Mouse (Mus musculus) natural killer cell, adult 2 months (primary cell): ENCODE measurements at regions not wholly inside any gene's neighbourhood (a gene's known extent, or its start where the extent isn't known, plus 50 kb on each side); places are given as distances from the start of the nearest gene placed in this dataset.

Experiments used
- DNase-seq, 2 experiments: peaks; one replicate each; pipeline ENCODE4 v3.0.0; 2022; ENCODE audit warnings: low spot score in 2 of 2

GRCm38 (mm10) chr12:70628384-70629365 is 175.8 kb downstream of the Tmx1 start:
- DNase-seq: no peak

GRCm38 (mm10) chr12:70629371-70629770 is 176.5 kb downstream of the Tmx1 start:
- no peak for DNase-seq

GRCm38 (mm10) chr12:70631281-70631680 is 178.4 kb downstream of the Tmx1 start:
- no peak for DNase-seq

- DNase-seq: no peak
These were observed 180.3 kb downstream of the Tmx1 start for GRCm38 (mm10) chr12:70633194-70633593.

GRCm38 (mm10) chr12:70633622-70634365 is 180.9 kb downstream of the Tmx1 start:
- DNase-seq: no peak

GRCm38 (mm10) chr12:70635997-70636396 is 183.1 kb downstream of the Tmx1 start:
- no peak for DNase-seq

- no peak for DNase-seq
These were observed 185.1 kb upstream of the Frmd6 start for GRCm38 (mm10) chr12:70640186-70640585.

GRCm38 (mm10) chr12:70644910-70645309 is 180.4 kb upstream of the Frmd6 start:
- no peak for DNase-seq

- DNase-seq: no peak
These were observed 179.9 kb upstream of the Frmd6 start for GRCm38 (mm10) chr12:70645407-70645806.

GRCm38 (mm10) chr12:70647516-70647915 is 177.8 kb upstream of the Frmd6 start:
- DNase-seq: no peak

GRCm38 (mm10) chr12:70648179-70648811 is 177.0 kb upstream of the Frmd6 start:
- DNase-seq: no peak

GRCm38 (mm10) chr12:70648812-70649188 is 176.5 kb upstream of the Frmd6 start:
- no peak for DNase-seq

GRCm38 (mm10) chr12:70649691-70650090 is 175.6 kb upstream of the Frmd6 start:
- DNase-seq: no peak

GRCm38 (mm10) chr12:70650470-70650869 is 174.8 kb upstream of the Frmd6 start:
- no peak for DNase-seq

GRCm38 (mm10) chr12:70652751-70653150 is 172.6 kb upstream of the Frmd6 start:
- no peak for DNase-seq

- no peak for DNase-seq
These were observed 171.3 kb upstream of the Frmd6 start for GRCm38 (mm10) chr12:70653971-70654370.

GRCm38 (mm10) chr12:70654546-70654945 is 170.8 kb upstream of the Frmd6 start:
- no peak for DNase-seq

GRCm38 (mm10) chr12:70655411-70655811 is 169.9 kb upstream of the Frmd6 start:
- DNase-seq: no peak

GRCm38 (mm10) chr12:70655900-70656544 is 169.3 kb upstream of the Frmd6 start:
- no peak for DNase-seq

GRCm38 (mm10) chr12:70656805-70657492 is 168.4 kb upstream of the Frmd6 start:
- no peak for DNase-seq

- DNase-seq: no peak
These were observed 167.9 kb upstream of the Frmd6 start for GRCm38 (mm10) chr12:70657493-70657810.
